Mouse (Mus musculus) embryo, embryonic 9.5 days (tissue): Measurements from ENCODE around the gene Megf6.

Source experiments
- DNase-seq: peaks from one replicate; pipeline ENCODE4 v3.0.0-alpha.2; 2017; ENCODE audit errors: extremely low spot score

Megf6 gene

DNA sequence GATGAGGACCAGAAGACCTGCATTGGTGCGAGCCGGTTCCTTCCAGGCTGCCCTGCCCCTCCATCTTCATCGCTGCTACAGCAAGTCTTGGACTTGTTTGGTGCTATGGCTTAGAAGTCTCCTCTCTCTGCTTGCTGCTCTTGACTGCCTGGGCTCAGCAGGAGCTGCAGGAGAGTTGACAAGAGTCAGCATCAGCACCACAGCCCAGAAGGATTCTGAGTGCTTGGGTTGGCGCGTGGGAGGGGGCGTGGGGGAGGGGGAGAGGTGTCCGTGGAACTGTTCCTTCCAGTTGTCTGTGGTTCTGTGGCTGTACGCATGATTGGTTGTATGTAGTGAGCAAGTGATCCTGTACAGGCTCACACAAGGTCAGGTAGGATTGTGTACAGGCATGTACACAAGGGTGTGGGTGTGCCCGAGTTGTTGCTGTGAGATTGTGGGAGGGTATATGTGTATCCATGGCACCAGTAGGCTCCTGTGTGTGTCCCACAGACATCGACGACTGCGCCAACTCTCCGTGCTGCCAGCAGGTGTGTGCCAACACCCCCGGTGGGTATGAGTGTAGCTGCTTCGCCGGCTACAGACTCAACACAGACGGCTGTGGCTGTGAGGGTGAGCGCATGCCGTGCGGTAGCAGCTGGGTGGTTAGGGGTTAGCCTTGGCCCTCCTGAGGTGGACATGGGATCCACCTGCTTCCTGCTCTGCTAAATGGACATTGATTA is 82.2 kb downstream of the Megf6 start:
- no peak for DNase-seq

DNA sequence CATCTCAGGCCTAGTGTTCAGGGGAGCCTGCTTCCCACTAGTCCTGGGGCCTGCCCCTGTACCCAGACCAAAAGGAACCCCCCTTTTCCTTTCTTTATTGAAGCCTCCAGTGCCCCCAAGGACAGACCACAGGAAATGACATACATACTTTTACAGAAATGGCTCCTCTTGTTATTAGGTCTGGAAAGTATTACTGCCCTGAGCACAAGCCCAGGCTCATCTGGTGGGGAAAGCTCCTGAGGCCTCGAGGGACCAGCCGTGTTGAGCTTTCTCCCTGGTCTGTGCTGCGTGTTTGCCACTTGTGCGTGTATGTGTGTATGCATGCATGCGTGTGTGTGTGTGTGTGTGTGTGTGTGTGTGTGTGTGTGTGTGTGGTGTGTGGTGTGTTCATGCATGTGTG is 90.2 kb downstream of the Megf6 start:
- no peak for DNase-seq

DNA sequence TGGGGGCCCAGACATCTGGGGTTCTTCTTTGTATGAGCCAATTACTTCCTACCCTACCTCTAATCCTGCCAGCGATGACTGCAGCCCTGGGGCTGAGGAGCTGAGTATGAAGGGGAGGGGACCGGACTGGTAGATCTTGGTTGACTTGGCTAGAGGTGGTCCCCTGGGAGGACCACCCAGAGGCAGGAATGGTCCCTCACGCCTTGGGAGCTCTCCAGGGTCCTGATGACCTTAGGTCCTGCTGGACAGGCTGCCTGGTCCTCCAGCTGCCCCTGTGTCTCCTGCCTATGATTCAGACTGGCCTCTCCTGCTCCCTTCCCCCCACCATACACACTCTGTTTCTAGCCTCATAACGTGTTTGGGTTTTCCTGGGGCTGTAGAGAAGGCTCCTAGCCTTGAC is 91.5 kb downstream of the Megf6 start:
- no peak for DNase-seq

DNA sequence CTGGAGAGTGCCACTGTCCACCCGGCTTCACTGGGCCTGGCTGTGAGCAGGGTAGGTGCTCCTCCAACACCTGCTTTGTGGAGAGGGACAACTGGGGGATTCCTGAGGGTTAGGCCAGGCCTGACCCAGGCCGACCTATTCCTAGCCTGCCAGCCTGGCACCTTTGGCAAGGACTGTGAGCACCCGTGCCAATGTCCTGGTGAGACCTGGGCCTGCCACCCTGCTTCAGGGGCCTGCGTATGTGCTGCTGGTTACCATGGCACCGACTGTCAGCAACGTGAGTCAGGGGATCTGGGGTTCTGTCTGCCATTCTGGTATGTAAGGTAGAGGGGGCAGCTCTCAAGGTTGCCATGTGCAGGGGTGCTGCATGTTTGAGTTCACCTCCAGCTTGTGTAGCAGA is 97.0 kb downstream of the Megf6 start:
- no peak for DNase-seq

DNA sequence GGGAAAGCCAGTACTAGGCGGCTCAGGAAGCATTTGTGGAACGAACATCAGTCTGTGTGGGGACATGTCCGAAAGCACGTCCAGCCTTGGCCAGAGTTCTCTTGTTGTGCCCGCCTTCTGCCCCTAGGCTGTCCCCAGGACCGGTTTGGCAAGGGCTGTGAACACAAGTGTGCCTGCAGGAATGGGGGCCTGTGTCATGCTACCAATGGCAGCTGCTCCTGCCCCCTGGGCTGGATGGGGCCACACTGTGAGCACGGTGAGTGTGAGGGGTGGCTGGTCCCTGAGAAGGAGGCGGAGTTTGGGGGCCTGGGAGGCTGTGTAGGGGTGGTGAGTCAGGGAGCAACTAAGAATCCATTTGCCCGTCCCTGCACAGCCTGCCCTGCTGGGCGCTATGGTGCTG is 99.0 kb downstream of the Megf6 start:
- DNase-seq: peak; percentile 33

DNA sequence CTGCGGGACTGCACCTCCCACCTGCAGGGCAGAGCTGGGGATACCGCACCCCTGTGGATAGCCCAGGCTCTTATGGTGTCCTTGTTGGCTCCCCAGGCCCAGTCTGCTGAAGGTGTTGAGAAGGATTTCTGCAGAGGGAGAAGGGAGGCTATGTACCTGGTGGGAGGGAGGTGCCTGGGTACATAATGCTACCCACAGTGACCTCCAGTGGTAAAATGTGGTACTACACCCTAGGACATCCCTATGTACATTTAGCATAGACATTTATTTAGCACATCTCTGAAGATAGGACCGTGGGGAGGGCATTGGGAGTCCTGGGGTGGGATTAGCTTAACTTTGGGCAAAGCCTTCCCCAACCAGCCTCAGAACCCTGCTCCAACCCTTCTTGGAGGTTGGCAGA is 102.5 kb downstream of the Megf6 start:
- peak; percentile 56 for DNase-seq

DNA sequence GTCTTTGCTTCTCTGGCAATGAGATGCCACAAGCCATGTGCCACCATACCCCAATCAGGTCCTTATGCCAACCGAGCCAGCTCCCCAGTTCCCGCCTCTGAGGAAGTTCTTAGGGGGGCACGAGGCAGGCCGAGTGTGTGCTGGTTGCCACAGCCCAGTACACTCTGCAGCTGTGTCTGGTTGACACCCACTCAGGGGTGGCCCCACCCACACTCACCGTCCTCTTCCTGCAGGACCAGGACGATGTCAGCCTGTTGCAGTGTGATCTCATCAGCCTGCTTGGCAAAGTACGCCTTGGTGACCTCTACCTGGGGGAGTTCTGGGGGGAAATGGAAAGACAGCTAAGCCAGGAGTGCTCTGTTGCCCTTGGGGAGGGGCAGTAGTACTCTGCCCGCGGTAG is 109.0 kb downstream of the Megf6 start:
- no peak for DNase-seq

DNA sequence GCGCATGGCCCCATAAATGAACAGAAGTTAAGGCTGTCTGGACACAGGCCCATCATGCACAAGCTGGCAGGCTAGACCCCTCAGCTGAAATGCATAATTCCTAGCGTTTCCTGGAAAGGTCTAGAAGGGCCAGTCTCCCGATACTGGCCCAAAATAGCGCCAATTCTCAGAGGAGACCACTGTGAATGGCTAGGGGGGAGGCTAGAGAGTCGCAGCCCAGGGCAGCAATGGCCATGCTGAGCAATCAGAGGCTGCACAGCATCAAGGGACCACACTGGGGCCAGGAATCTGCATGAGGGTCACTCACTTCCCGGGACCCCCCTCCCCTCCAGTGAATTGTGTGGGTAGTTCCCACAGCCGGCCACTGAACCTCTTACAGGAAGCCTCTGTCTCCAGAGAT is 113.1 kb downstream of the Megf6 start:
- DNase-seq: no peak

DNA sequence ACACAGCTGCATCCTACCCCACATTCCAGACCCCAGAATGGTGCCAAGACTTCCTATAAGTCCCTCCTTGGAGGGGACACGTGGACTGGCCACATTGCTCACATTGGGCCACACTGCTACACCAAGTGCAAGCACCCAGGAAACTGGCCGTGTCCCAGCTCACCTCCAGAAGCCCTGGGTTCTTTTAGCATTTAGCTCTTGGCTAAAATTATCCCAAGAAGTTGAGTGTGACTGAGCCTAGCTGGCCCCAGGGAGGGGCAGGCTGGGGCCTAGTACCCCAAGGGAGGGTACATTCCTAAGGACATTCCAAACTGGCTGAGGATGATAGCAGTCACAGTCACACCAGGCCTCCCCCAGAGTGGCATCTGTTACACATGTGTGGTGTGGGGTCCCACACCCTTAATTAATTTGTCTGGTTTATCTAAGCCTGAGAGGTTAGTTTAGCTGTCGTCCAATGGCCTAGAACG is 123.2 kb downstream of the Megf6 start:
- DNase-seq: no peak

DNA sequence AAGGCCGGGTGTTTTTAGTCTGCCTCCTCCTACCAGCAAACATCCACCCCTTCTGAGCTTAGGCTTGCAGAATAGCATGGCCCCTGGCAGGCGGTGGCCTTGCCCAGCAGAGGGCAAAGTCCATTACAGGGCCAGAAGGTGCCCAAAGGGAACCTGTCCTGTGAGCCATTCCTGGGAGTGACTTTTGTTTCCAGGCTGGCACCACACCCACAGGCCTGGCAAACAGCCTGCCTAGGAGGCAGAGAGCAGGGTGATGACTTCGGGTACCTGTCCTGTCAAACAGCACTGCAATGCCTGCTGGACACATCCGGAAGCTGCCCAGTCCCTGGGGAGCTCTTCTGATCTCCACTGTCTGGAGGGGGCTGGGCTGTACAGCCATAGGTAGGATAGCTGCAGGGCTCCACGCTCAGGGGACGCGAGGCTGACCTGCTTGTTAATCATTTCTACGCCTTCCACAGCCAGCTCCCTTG is 123.8 kb downstream of the Megf6 start:
- DNase-seq: no peak

DNA sequence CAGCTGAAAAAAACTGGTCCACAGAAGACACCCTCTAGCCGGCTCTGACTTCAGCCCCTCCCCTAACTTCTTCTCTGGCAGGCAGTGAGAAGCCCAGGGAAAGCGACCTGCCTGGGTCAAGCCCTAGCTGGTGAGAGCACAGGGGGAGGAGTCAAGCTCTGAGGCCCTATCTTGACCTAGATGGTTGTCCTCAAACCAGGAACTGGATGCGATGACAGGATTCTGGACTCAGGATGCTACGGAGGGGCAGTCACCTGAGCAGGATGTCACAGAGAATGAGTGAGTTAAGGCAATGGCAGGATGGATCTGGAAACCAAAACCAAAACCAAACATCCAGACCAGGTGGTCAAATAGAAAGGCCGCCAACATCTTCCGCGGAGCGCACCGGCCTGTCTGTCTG is 127.2 kb downstream of the Megf6 start:
- peak; percentile 68 for DNase-seq

DNA sequence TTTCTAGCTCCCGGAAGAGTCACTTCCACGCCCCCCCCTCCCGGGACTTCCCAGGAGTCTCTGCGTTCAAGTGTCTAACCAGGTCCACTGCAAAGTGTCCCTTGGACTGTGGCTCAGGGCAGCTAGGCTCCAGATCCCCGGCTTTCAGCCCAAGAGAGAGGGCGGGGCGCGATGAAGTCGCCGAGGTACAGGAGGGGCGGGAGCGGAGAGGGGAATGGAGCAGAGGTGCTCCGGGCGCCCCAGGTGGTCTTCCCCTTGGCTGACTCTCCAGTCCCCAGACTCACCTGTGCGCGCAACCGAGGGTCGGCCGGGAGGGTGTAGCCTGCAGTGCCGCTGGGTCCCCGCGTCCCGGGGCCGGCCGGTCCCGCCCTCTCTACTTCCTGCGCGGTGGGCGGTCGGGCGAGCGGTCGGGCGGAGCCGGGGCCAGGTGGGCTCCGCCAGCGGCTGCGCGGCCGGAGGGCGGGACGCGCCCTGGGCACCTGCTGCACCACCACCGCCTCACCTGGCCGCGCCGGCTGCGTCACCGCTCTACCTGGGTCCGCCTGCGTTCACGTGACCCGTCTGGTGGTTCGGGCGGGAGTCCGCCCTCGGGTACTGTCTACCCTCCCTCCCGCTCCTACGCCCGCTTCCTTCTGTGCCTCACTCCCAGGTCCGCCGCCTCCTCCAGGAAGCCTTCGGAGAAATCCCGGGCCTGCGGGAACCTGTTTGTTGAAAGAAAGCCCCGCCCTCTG is 129.2 kb downstream of the Megf6 start:
- DNase-seq: peak; percentile 38

DNA sequence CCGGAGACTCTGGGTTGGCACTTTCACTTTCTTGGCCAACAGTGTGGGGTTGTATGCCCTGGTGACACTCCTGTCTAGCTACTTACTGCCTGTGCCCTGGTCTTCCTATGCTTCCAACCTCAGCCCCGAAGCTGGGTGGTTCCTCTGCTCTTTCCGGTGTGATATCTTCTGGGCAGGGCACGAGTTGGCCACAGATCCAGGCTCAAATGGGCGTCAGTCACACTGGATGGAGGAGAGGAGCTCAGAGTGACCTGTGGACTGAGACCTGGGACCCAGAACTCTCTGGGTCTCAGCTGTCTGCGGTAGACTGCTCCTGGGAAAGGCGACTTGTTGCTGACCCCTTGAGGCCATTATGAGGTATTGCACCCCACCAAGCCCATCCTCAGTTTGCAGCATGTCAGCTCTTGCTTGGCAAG is 130.9 kb downstream of the Megf6 start, which contains the start of gene Arhgef16:
TSS of gene Arhgef16 (minus strand) at position 211 of the 416 bp plus-strand sequence.
- peak; percentile 68 for DNase-seq

DNA sequence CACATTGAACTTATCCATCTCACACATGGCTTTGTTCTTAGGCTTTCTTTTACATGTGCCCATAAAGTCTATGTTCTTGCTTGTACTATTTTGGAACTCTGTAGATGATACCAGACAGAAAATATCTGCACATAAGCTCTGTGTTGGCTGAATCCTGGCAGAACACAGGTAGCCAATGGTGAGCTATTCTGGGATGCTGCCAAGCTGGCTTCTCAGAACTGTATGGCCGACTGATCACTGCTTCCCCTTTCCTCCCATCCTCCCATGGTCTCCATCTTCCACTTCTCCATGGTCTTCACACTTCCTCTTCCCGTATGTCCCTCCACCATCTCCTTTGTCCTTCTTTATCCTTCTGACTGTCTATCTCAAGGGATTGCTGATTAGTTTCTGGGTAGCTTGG is 138.6 kb downstream of the Megf6 start:
- no peak for DNase-seq

DNA sequence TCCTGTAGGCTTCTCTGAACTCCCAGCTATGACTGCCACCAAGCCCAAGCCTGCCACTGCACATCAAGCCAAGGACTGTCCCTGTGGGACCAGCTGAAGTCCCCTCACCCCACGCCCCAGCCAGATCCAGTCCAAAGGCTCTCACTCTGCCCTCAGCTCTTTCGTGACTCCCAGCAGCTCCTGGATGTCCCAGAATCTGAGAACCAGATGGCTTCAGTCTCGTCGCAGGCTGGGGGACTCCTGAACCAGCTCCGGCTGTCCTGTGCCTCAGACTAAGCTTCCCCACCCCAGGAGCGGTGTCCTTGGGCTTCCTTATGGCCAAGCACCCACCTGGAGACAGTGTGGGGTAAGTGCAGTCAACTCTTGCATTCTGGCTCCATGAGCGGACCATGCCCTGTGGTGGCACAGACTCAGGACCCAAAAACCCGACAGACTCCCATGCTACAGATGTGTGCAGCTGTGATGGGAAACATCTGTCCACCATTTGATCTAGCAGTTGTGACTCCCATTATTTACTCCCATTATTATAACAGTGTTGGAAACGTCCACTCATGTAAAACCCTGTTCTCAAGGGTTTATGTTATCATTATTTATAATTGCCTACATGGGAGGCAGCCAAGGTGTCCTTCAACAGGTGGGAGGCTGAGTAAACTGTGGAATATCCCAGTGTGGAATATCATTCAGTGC is 140.2 kb downstream of the Megf6 start:
- no peak for DNase-seq

DNA sequence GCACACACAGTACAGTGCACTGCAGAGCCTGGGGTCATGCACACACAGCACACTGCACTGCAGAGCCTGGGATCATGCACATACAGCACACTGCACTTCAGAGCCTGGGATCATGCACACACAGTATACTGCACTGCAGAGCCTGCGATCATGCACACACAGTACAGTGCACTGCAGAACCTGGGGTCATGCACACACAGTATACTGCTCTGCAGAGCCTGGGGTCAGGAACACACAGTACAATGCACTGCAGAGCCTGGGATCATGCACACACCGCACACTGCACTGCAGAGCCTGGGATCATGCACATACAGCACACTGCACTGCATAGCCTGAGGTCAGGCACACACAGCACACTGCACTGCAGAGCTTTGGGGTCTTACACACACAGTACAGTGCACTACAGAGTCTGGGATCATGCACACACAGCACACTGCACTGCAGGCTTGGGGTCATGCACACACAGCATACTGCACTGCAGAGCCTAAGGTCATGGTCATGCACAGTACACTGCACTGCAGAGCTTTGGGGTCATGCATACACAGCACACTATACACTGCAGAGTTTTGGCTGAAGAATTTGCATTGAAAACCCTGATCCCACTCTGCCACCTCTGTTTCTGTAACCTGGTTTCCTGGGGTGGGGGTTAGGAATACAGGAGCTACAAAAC is 141.7 kb downstream of the Megf6 start:
- no peak for DNase-seq

DNA sequence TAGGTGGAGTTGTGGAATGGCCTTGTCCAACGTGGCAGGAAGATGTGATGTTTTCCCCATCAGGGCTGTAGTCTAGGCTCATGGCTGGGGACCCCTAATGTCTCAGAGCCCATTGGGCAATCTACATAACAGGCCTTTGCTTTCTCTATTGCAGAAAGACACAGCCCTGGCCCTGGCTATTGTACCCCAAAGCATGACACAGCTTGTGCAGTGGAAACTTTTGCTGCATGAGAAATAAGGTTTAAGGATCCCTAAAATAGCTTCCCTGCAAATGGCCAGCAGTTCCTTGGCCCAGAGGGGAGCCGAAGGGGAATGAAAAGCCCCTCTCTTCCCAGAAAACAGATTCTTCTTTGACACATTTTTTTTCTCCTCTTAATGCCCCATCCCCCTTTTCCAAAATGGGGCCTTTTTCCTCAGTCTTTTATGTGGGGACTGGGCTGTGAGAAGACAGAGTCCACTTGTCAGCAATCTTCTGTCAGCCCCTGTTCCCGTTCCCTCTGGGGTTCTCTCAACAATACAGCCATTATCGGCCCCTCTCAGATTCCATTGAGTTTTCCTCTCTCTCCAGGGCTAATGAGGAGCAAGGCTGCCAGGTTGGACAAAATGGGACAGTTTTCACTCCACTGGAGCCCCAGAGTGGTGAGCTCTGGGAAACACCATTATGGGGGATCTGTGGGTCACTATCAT is 142.5 kb downstream of the Megf6 start:
- no peak for DNase-seq

DNA sequence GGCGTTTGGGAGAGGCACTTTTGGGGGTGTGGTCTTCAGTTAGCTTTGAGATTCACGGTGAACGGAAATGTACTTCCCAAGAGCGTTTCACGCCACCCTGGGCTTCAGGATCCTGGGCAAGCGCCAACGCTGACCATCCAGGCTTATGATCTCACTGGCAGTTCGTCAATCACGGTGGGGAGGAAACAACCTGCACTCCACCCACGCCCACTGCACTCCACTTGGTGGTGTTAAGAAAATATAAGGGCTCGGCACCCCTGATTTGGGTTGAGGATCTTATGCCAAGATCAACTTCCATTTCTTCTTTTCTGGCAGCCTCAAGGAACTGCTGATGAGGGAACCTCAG is 143.1 kb downstream of the Megf6 start:
- DNase-seq: no peak
